Mouse (Mus musculus): ENCODE data around the gene Slc37a1.

Slc37a1 gene

DNA sequence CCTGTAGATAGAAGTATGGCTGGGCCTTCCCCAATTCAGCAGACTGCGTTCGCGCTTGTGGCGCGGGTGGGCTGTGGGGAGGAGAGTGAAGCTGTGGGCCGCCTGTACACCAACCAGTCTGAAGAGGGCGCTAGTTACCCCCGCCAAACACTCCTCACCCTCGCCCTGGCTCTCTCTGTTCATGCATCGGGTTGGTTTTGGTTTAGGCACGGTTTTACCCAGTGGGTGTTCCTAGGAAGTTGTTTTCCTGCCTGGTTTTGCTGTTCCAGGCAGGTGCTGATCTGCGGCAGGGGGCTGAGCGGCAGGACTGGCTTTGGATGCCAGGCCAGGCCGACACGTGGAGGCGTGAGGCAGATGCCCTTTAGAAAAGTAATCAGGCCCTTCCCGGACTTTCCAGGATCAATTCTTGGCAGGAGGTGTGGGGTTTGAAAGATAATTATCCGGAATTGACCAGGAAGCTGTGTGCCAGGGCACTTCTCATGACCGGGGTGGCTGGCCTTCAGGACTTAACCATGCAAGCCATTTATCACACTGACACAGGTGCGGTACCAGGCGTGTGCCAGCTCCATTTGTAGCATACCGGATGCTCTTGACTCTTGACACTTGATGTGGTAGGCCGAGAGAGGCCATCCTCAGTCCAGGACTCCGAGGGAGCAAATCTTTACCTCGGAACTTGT is 8.8 kb downstream of the Slc37a1 start:
- no peak for DNase-seq

DNA sequence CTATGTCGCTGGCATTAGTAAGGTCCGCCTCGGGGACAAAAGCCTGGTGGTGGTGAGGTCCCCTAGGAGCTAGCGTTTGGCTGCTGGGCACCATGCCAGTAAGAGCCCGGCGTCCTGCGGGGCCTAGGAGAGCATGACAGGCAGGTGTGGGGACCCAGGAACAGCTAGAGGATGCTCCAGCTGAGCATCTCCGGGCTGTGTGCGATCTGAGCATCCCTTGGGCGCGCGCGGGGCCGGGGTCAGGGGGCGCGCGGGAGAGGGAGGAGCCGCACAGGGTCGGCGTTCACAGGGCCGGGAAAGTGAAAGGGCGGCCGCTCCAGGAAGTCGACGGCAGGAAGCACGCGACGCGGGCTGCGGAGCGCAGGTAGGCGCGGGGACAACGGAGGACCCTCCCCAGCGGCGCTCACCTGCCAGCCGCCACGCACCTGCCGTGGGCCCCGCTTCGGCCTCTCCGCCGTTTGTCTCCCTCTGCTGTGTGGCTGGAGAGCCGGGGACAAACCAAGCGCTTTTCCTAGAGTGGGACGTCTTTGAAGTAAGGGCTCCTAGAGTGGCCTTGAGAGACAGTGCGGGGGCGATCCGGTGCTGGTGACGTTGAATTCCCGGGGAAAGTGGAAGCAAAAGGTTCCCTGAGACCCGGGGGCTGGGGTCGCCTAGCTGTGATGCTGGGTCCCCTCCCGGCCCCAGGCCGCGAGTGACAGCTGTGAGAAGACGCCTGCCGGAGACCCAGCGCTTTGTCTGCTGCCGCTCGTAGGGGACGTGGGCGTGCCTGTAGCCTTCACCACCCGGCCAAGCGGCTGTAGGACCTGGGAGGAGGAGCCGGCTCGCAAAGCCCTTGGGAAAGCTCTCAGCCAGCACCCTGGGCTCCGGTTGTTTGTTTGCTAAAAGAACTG is 9.5 kb downstream of the Slc37a1 start:
- DNase-seq, result peak; percentile 84

GRCm38 (mm10) chr17:31297521-31297939 is 10.9 kb downstream of the Slc37a1 start:
- DNase-seq, result no peak

DNA sequence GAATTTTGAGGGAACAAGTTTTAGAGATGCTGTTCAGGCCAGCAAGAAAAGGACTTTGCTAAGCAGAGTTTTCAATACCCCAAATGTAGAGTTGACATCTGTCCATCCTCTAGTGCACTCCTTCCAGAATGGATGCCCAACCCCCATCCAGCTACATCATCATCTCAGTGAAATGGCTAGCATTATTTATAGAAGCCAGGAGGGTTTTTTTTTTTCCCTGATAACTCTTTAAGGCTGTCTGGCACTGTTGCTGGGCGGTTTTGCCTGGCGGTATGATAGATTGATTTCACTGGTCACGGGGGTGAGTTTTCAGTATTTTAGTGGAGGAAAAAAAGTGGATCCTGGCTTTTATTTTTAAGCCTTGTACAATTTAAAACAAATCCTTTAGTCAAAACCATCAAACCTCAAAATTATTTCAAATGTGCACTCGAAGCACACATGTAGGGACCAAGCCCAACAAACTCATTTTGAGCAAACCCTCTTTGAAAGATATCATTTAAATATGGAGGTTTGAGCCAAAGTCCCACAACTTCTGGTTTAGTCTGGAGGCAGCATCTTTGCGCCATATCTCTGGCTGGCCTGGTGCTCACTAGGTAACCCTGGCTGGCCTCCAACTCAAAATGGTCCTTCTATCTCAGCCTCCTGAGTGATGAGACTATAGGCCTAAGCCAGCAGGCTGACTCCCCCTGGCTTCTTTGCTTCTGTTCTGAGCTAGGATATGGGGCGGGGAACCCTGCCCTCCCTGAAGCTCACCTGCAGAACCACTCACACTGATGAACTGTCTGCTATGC is 12.0 kb downstream of the Slc37a1 start:
- DNase-seq, result no peak

GRCm38 (mm10) chr17:31299981-31300380 is 13.4 kb downstream of the Slc37a1 start:
- DNase-seq, result no peak

- no peak for DNase-seq
Measured at GRCm38 (mm10) chr17:31300736-31301135, 14.1 kb downstream of the Slc37a1 start.

- no peak for DNase-seq
Measured at GRCm38 (mm10) chr17:31303401-31303800, 16.8 kb downstream of the Slc37a1 start.

DNA sequence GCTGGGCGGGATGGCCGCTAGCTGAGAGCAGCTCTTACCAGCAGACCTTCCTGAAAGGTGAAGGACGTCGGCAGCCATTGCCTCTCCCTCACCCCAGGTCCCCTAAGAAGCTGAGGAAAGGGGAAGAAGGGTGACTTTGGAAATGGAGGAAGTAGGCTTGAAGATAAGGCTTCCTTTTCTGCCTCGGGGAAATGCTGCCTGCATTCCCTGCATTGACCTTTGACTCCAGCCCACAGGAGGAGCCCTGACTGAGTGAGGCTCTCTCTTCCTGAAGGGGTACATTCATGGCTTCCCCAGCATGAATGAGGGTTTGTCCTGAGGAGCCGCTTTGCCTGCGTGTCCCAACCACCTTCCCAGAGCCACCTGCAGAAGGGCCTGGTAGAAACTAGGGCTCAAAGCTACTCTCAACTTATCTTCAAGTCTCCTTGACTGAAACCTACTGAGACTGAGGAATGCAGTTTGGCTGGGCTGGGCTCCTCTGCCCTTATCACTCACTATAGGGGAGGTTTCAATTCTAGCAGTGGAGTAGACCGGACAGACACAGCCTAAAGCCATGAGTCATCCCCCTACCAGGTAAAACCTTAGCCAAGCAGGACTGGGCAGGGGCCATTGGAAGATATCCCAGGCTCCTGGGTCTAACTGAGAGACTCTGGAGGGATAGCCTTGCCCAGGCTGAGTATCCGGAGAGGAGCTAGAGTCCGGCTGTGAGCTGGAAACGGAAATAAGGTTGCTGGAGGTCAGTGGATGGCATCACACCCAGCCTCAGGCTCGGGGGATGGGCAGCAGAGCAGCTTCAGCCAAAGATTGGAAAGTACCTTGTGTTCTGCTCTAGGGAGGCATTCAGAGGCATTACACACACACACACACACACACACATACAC is 18.5 kb downstream of the Slc37a1 start:
- DNase-seq, result no peak

DNA sequence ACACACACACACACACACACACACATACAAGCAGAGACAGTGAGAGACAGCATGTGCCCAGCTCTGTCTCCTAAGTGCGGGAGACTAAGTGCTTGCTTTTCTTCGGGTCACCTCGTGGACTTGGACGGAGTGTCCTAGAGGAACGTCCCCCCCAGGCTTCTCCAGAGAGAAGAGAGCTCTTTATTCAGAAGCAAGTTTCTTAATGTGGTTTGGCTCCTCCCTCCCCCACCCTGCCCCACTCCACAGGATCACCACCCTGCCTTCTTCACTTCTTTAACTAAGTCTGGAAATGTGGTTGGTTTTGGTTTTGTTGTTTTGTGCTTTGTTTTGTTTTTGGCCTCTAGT is 19.2 kb downstream of the Slc37a1 start:
- DNase-seq, result no peak

DNA sequence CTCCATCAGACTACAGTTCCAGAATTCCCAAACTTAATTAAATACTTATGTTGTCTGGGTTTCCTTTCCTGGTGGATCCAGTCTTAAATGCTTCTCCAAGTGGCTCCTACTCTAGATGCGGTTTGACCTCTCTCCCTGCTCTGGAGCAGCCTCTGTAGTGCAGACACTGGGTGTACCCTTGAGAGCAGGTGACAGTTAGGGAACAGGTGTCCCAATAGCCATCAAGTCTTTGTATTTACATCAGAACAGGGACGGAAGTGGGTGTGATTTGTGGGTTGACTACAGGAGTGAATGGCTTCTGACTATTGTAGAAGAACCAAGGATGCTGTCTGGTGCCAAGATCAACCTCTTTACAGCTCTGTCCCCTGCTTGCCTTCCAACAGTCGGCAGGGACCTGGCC is 21.2 kb downstream of the Slc37a1 start:
- no peak for DNase-seq

DNA sequence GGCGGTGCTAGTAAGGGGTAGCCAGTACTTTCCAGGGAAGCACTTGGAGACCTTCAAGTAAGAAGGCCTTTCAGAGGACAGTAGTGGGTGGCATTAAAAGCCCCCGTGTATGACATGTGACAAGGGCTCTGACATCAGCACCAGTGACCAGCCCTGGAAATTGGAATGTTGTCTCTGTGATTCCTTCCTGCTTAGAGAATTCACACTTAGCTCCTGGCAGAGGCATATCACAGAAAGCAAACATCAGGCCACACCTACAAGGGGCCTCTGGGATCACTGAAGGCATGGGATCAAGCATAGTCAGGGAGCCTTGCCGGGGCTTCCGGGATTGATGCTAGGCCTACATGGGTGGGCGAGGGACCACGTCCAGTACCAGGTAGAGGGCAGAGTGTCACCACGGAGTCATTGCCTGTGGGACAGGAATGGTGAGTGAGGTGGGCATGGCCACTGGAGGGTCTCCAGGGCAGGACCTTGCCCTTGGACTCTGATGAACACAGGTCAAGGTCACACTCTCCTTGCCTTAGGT is 21.8 kb downstream of the Slc37a1 start:
- no peak for DNase-seq

DNA sequence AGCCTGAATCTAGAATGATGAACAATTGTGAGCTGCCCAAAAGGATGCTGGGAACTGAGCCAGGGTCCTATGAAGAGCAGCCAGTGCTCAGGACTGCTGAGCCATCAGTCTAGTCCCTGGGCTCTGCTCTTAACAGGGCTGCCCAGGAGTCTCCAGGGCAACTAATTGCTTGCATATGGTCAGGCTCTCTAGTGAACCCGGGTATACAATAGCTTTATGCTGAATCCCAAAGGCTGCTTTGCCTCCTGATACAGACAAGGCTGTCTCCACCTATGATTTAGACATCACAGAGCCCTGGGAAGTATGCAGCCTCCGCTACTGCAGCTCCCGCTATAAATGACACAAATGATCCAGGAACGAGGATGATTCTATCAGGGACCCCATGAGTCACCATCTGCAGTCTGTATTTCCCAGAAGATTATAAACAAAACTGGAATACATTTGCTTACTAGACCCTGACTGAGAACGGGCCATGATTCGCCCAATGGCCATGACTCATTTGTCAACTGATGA is 22.7 kb downstream of the Slc37a1 start:
- no peak for DNase-seq

GRCm38 (mm10) chr17:31311047-31311446 is 24.5 kb downstream of the Slc37a1 start:
- DNase-seq, result no peak

- no peak for DNase-seq
Measured at GRCm38 (mm10) chr17:31312648-31313047, 26.1 kb downstream of the Slc37a1 start.

GRCm38 (mm10) chr17:31315046-31315792 is 28.6 kb downstream of the Slc37a1 start:
- no peak for DNase-seq

- DNase-seq, result no peak
Measured at GRCm38 (mm10) chr17:31315993-31316392, 29.4 kb downstream of the Slc37a1 start.

DNA sequence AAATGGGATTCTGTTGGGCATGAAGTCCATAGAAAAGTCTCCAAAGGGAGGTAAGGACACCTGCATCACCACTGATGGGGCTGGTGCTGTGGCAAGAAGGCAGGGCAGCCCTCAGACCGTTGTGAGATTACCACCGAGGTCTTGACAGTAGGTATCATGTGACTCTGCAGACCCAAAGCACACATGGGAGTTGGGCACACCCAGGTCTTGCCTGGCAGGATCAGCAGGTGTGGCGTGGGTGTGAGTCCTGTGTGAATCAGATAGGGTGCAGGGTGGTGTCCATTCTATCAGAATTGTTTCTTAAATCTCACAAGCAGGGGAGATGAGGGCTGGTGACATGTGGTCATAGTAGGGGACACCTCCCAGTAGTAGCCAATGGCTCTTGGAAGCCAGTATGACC is 30.4 kb downstream of the Slc37a1 start:
- DNase-seq, result no peak

GRCm38 (mm10) chr17:31317521-31318272 is 31.1 kb downstream of the Slc37a1 start:
- no peak for DNase-seq

DNA sequence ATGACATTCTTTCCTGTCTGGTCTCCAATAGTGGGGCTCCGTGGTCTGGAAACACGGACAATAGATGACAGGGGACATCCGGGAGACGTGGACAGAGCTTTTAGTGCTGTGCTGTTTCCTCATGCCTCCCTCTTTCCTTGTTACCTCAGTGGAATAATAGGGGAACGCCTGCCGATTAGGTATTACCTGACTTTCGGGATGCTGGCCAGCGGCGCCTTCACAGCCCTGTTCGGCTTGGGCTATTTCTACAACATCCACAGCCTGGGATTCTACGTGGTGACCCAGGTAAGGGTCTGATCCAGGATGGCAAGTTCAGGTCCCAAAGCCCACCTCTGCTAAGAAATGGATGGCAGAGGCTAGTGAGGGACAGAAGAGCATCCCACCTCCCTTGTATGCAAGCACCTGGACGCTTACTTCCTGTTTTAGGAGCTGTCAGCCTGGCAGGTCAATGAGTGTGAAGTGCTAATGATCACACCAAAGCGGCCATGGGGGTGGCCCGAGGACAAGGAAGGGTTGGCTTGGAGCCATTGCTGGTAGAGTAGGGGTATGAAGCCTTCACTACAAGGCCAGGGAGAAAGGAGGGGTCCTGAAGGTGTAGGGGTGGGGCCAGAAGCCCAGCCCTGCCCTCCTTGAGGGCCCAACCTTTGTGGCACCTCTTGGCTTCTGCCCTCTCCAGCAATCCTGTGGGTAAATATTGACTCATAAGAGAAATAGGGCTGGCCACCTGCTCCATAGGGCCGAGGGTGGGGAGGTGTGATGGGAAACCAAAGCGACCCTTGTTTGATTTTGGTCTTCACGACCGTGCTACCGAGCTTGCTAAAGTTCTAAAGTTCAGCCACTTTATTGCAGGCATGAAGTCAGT is 32.5 kb downstream of the Slc37a1 start:
- no peak for DNase-seq
